Mouse (Mus musculus) heart, postnatal 0 days (tissue): ENCODE measurements at regions not wholly inside any gene's neighbourhood (a gene's known extent, or its start where the extent isn't known, plus 50 kb on each side); places are given as distances from the start of the nearest gene placed in this dataset.
A peak's percentile ranks its signal among the peaks of the same experiment; 100 is the strongest.

Source experiments
- ATAC-seq: fragments of 200-750 bp; cut with Nextera tagmentation; 2 replicates; pipeline ENCODE4 v1.8.0; 2017; ENCODE audit warnings: low read depth, moderate number of reproducible peaks, moderate library complexity; ENCODE audit not compliant: insufficient read depth
- DNase-seq: peaks from one replicate; pipeline ENCODE4 v3.0.0-alpha.2; 2016; ENCODE audit warnings: low spot score
- H3K27ac ChIP-seq: fragments of 300-500 bp; sonication (generic); 2 replicates; pipeline ENCODE4 v1.5.1; 2014; ENCODE audit warnings: low read depth, mild to moderate bottlenecking
- H3K27me3 ChIP-seq: fragments of 300-500 bp; sonication (generic); 2 replicates; pipeline ENCODE4 v1.6.1; 2014; ENCODE audit warnings: low read length, mixed read lengths; ENCODE audit not compliant: control insufficient read depth, insufficient read depth
- H3K36me3 ChIP-seq: fragments of 300-500 bp; sonication (generic); replicated peaks from 2 replicates; pipeline ENCODE4 v1.6.1; 2014; ENCODE audit warnings: low read length, mixed read lengths; ENCODE audit not compliant: control insufficient read depth, insufficient read depth
- H3K4me1 ChIP-seq: fragments of 300-500 bp; sonication (generic); 2 replicates; pipeline ENCODE4 v1.6.1; 2014; ENCODE audit warnings: antibody characterized with exemption; ENCODE audit not compliant: control insufficient read depth, insufficient read depth
- H3K4me2 ChIP-seq: fragments of 300-500 bp; sonication (generic); 2 replicates; pipeline ENCODE4 v1.6.1; 2014; ENCODE audit warnings: low read depth, mild to moderate bottlenecking, low read length, moderate library complexity
- H3K4me3 ChIP-seq: fragments of 300-500 bp; sonication (generic); 2 replicates; pipeline ENCODE4 v1.5.1; 2014; ENCODE audit warnings: low read depth, low read length
- H3K9ac ChIP-seq: fragments of 300-500 bp; sonication (generic); replicated peaks from 2 replicates; pipeline ENCODE4 v1.6.1; 2014; ENCODE audit warnings: low read depth, low read length, mixed read lengths
- H3K9me3 ChIP-seq: fragments of 300-500 bp; sonication (generic); replicated peaks from 2 replicates; pipeline ENCODE4 v1.6.1; 2016; ENCODE audit warnings: low read length; ENCODE audit not compliant: control insufficient read depth
- CTCF ChIP-seq: IDR thresholded peaks from 2 replicates; pipeline ENCODE4 v1.5.1; 2016; ENCODE audit warnings: antibody characterized with exemption, control low read depth, low read depth
- EP300 ChIP-seq: IDR thresholded peaks from 2 replicates; pipeline ENCODE4 v1.6.1; 2016; ENCODE audit warnings: antibody characterized with exemption, low read depth
- WGBS: fragments of 180-500 bp; shearing (Covaris S2); extraction: QIAGEN DNeasy Blood & Tissue Kit; methylation state at CpG from one replicate; pipeline ENCODE4 v1.1.7; 2014; 5-methylcytosine and 5-hydroxymethylcytosine counted together

GRCm38 (mm10) chr8:126662797-126663784 lies 69.3 kb upstream of the Irf2bp2 start:
- 43% methylated on average over 14 of the region's 14 CpGs for WGBS
- peak overlapping the region; percentile 86 for H3K27ac ChIP-seq
- no peak overlapping the region for H3K4me3 ChIP-seq
- H3K9me3 ChIP-seq = no peaks in the 10 kb centered on the region
- ATAC-seq = no peak
- peaks cover 63% of the 10 kb centered on the region for H3K4me1 ChIP-seq
- peak overlapping the region; percentile 0; the same call in 1 of the 2 replicates for H3K4me2 ChIP-seq
- peak; percentile 47 for DNase-seq
- TF ChIP-seq CTCF (no peak), EP300 (no peak)
- H3K9ac ChIP-seq = no peak overlapping the region
- no peaks in the 10 kb centered on the region for H3K36me3 ChIP-seq
- no peaks in the 10 kb centered on the region for H3K27me3 ChIP-seq

- no peak for TF ChIP-seq CTCF
- TF ChIP-seq EP300 = no peak
- Histone ChIP-seq H3K9ac (no peak overlapping the region), H3K4me3 (no peak overlapping the region), H3K4me2 (no peak overlapping the region), H3K9me3 (no peaks in the 10 kb centered on the region), H3K36me3 (no peaks in the 10 kb centered on the region), H3K4me1 (peaks cover 54% of the 10 kb centered on the region), H3K27ac (peak overlapping the region; percentile 86), H3K27me3 (no peaks in the 10 kb centered on the region)
- 71% methylated on average over 5 of the region's 5 CpGs for WGBS
- DNase-seq = no peak
- no peak for ATAC-seq
Measured at GRCm38 (mm10) chr8:126662151-126662550, 68.4 kb upstream of the Irf2bp2 start.

GRCm38 (mm10) chr8:126661511-126662142 lies 67.8 kb upstream of the Irf2bp2 start:
- no peak for TF ChIP-seq CTCF
- TF ChIP-seq EP300 = 0 out of 2 replicates have a peak, but pooled peaks have one; percentile 19
- H3K4me2 ChIP-seq = peak overlapping the region; percentile 40; the same call in 1 of the 2 replicates
- ATAC-seq (no peak), DNase-seq (peak; percentile 45)
- H3K27ac ChIP-seq = peak overlapping the region; percentile 86
- no peaks in the 10 kb centered on the region for H3K36me3 ChIP-seq
- 38% methylated on average over 14 of the region's 14 CpGs for WGBS
- H3K9me3 ChIP-seq = no peaks in the 10 kb centered on the region
- H3K4me3 ChIP-seq = no peak overlapping the region
- peaks cover 49% of the 10 kb centered on the region for H3K4me1 ChIP-seq
- H3K9ac ChIP-seq = peak overlapping the region; percentile 40; the same call in 1 of the 2 replicates
- H3K27me3 ChIP-seq = no peaks in the 10 kb centered on the region

GRCm38 (mm10) chr8:126660658-126661316 lies 67.0 kb upstream of the Irf2bp2 start:
- 0 out of 2 replicates have a peak overlapping the region, but pooled peaks have one; percentile 1 for H3K4me3 ChIP-seq
- DNase-seq = peak; percentile 71
- ATAC-seq = no peak
- 4% methylated on average over 8 of the region's 12 CpGs for WGBS
- peak overlapping the region; percentile 86 for H3K27ac ChIP-seq
- peak overlapping the region; percentile 60 for H3K9ac ChIP-seq
- TF ChIP-seq EP300 (no peak), CTCF (no peak)
- H3K4me1 ChIP-seq = peaks cover 49% of the 10 kb centered on the region
- no peaks in the 10 kb centered on the region for H3K27me3 ChIP-seq
- no peaks in the 10 kb centered on the region for H3K9me3 ChIP-seq
- H3K4me2 ChIP-seq = peak overlapping the region; percentile 40
- no peaks in the 10 kb centered on the region for H3K36me3 ChIP-seq
